Mouse (Mus musculus) stomach, embryonic 14.5 days (tissue): ENCODE results near the gene Dab1. TPM values are rescaled to one million over a fixed set of nuclear protein-coding genes. Genes with fewer than 3 reads are reported as not detected.

Experiments used
- ATAC-seq: fragments of 200-750 bp; cut with Nextera tagmentation; 2 replicates; pipeline ENCODE4 v1.8.0; 2017; ENCODE audit warnings: low read depth, moderate TSS enrichment; ENCODE audit not compliant: insufficient number of reproducible peaks, insufficient read depth, low FRiP score
- H3K27ac ChIP-seq: fragments of 300-500 bp; sonication (generic); 2 replicates; pipeline ENCODE4 v1.5.1; 2014; ENCODE audit warnings: mild to moderate bottlenecking, low read length, moderate library complexity, mixed read lengths
- H3K27me3 ChIP-seq: fragments of 300-500 bp; sonication (generic); 2 replicates; pipeline ENCODE4 v1.6.1; 2014; ENCODE audit warnings: low read length, control low read depth, mixed read lengths; ENCODE audit not compliant: control insufficient read depth, insufficient read depth
- H3K36me3 ChIP-seq: fragments of 300-500 bp; sonication (generic); 2 replicates; pipeline ENCODE4 v1.6.1; 2014; ENCODE audit warnings: mild to moderate bottlenecking, control low read depth, low read length, moderate library complexity, mixed read lengths; ENCODE audit not compliant: control insufficient read depth, insufficient read depth
- H3K4me1 ChIP-seq: fragments of 300-500 bp; sonication (generic); 2 replicates; pipeline ENCODE4 v1.6.1; 2014; ENCODE audit warnings: low read length, control low read depth, mixed read lengths; ENCODE audit not compliant: control insufficient read depth, insufficient read depth
- H3K4me2 ChIP-seq: fragments of 300-500 bp; sonication (generic); replicated peaks from 2 replicates; pipeline ENCODE4 v1.6.1; 2014; ENCODE audit warnings: low read depth, low read length, control low read depth
- H3K4me3 ChIP-seq: fragments of 300-500 bp; sonication (generic); 2 replicates; pipeline ENCODE4 v1.5.1; 2014; ENCODE audit warnings: low read depth, low read length, control low read depth
- H3K9ac ChIP-seq: fragments of 300-500 bp; sonication (generic); replicated peaks from 2 replicates; pipeline ENCODE4 v1.6.1; 2014; ENCODE audit warnings: low read depth, mild to moderate bottlenecking, control low read depth, low read length, moderate library complexity, mixed read lengths
- H3K9me3 ChIP-seq: fragments of 300-500 bp; sonication (generic); 2 replicates; pipeline ENCODE4 v1.6.1; 2016; ENCODE audit warnings: low read depth, low read length, control low read depth; ENCODE audit not compliant: control insufficient read depth
- WGBS: fragments of 180-500 bp; shearing (Covaris S2); extraction: QIAGEN DNeasy Blood & Tissue Kit; methylation state at CpG from one replicate; pipeline ENCODE4 v1.1.7; 2014; 5-methylcytosine and 5-hydroxymethylcytosine counted together
- polyA plus RNA-seq: library from polyadenylated mRNA; unstranded; fragments of >200 nt; fragmentation: Nextera tagmentation; extraction: Ambion mirVana; gene quantifications from 2 replicates; pipeline ENCODE4 v1.2.1, GENCODE M21; 2014

Gene Dab1
- polyA plus RNA-seq, 1 experiment from 2014 or later: 8.5 TPM

- no peaks in the 10 kb centered on the region for H3K9me3 ChIP-seq
- no peak overlapping the region for H3K27ac ChIP-seq
- WGBS: 83% methylated on average over 4 of the region's 4 CpGs
- H3K4me1 ChIP-seq: no peaks in the 10 kb centered on the region
- ATAC-seq: no peak
- no peaks in the 10 kb centered on the region for H3K36me3 ChIP-seq
- no peaks in the 10 kb centered on the region for H3K27me3 ChIP-seq
- no peak overlapping the region for H3K4me2 ChIP-seq
- no peak overlapping the region for H3K9ac ChIP-seq
- no peak overlapping the region for H3K4me3 ChIP-seq
Measured at GRCm38 (mm10) chr4:104120108-104120507, 500.9 kb downstream of the Dab1 start.

- no peak overlapping the region for H3K4me3 ChIP-seq
- no peak overlapping the region for H3K27ac ChIP-seq
- no peak overlapping the region for H3K4me2 ChIP-seq
- H3K9ac ChIP-seq: no peak overlapping the region
- 77% methylated on average over 5 of the region's 5 CpGs for WGBS
- H3K9me3 ChIP-seq: no peaks in the 10 kb centered on the region
- no peak for ATAC-seq
- no peaks in the 10 kb centered on the region for H3K36me3 ChIP-seq
- no peaks in the 10 kb centered on the region for H3K4me1 ChIP-seq
- no peaks in the 10 kb centered on the region for H3K27me3 ChIP-seq
Measured at GRCm38 (mm10) chr4:104121959-104122358, 502.8 kb downstream of the Dab1 start.

- Histone ChIP-seq H3K4me3 (no peak overlapping the region), H3K9me3 (no peaks in the 10 kb centered on the region), H3K9ac (no peak overlapping the region), H3K27ac (no peak overlapping the region), H3K4me2 (no peak overlapping the region), H3K27me3 (no peaks in the 10 kb centered on the region), H3K36me3 (no peaks in the 10 kb centered on the region), H3K4me1 (no peaks in the 10 kb centered on the region)
- no peak for ATAC-seq
- 59% methylated on average over 1 of the region's 1 CpGs for WGBS
Measured at GRCm38 (mm10) chr4:104122364-104122763, 503.2 kb downstream of the Dab1 start.

- ATAC-seq: no peak
- no peak overlapping the region for H3K27ac ChIP-seq
- H3K4me2 ChIP-seq: no peak overlapping the region
- no peaks in the 10 kb centered on the region for H3K4me1 ChIP-seq
- no peak overlapping the region for H3K9ac ChIP-seq
- H3K9me3 ChIP-seq: no peaks in the 10 kb centered on the region
- no peaks in the 10 kb centered on the region for H3K27me3 ChIP-seq
- H3K36me3 ChIP-seq: no peaks in the 10 kb centered on the region
- H3K4me3 ChIP-seq: no peak overlapping the region
Measured at GRCm38 (mm10) chr4:104153637-104154036, 534.5 kb downstream of the Dab1 start.

GRCm38 (mm10) chr4:104178067-104178466 lies 558.9 kb downstream of the Dab1 start:
- Histone ChIP-seq H3K9ac (no peak overlapping the region), H3K36me3 (no peaks in the 10 kb centered on the region), H3K27ac (no peak overlapping the region), H3K4me1 (no peaks in the 10 kb centered on the region), H3K9me3 (no peaks in the 10 kb centered on the region), H3K4me2 (no peak overlapping the region), H3K4me3 (no peak overlapping the region), H3K27me3 (no peaks in the 10 kb centered on the region)
- WGBS: 90% methylated on average over 3 of the region's 3 CpGs
- no peak for ATAC-seq

- H3K27ac ChIP-seq: no peak overlapping the region
- H3K9me3 ChIP-seq: no peaks in the 10 kb centered on the region
- no peaks in the 10 kb centered on the region for H3K36me3 ChIP-seq
- H3K27me3 ChIP-seq: no peaks in the 10 kb centered on the region
- no peak overlapping the region for H3K4me2 ChIP-seq
- H3K4me3 ChIP-seq: no peak overlapping the region
- no peaks in the 10 kb centered on the region for H3K4me1 ChIP-seq
- H3K9ac ChIP-seq: no peak overlapping the region
- no peak for ATAC-seq
- 77% methylated on average over 4 of the region's 4 CpGs for WGBS
Measured at GRCm38 (mm10) chr4:104186311-104186710, 567.2 kb downstream of the Dab1 start.

- Histone ChIP-seq H3K27me3 (no peaks in the 10 kb centered on the region), H3K4me3 (no peak overlapping the region), H3K36me3 (no peaks in the 10 kb centered on the region), H3K27ac (no peak overlapping the region), H3K9ac (no peak overlapping the region), H3K9me3 (no peaks in the 10 kb centered on the region), H3K4me1 (no peaks in the 10 kb centered on the region), H3K4me2 (no peak overlapping the region)
- no peak for ATAC-seq
- 48% methylated on average over 8 of the region's 8 CpGs for WGBS
Measured at GRCm38 (mm10) chr4:104198635-104199034, 579.5 kb downstream of the Dab1 start.

- no peaks in the 10 kb centered on the region for H3K4me1 ChIP-seq
- no peak for ATAC-seq
- H3K36me3 ChIP-seq: no peaks in the 10 kb centered on the region
- no peak overlapping the region for H3K27ac ChIP-seq
- H3K4me3 ChIP-seq: no peak overlapping the region
- H3K4me2 ChIP-seq: no peak overlapping the region
- no peaks in the 10 kb centered on the region for H3K9me3 ChIP-seq
- 75% methylated on average over 5 of the region's 5 CpGs for WGBS
- H3K9ac ChIP-seq: no peak overlapping the region
- no peaks in the 10 kb centered on the region for H3K27me3 ChIP-seq
Measured at GRCm38 (mm10) chr4:104201686-104202085, 582.5 kb downstream of the Dab1 start.

GRCm38 (mm10) chr4:104204047-104204446 lies 584.9 kb downstream of the Dab1 start:
- ATAC-seq: no peak
- WGBS: 45% methylated on average over 6 of the region's 6 CpGs
- Histone ChIP-seq H3K4me1 (no peaks in the 10 kb centered on the region), H3K36me3 (no peaks in the 10 kb centered on the region), H3K27ac (no peak overlapping the region), H3K9ac (no peak overlapping the region), H3K9me3 (no peaks in the 10 kb centered on the region), H3K4me2 (no peak overlapping the region), H3K27me3 (no peaks in the 10 kb centered on the region), H3K4me3 (no peak overlapping the region)
